Mouse (Mus musculus) myocyte (in vitro differentiated cells): ENCODE data around the gene Zbtb20. TPM values are rescaled to one million over a fixed set of nuclear protein-coding genes. Genes with fewer than 3 reads are reported as not detected.

Experiments
- H3K27me3 ChIP-seq: one replicate; pipeline ENCODE4 v1.6.1; 2011; ENCODE audit not compliant: control insufficient read depth, insufficient read depth, insufficient read length
- H3K36me3 ChIP-seq: one replicate; pipeline ENCODE4 v1.6.1; 2011; ENCODE audit not compliant: control insufficient read depth, insufficient read depth
- H3K4me2 ChIP-seq: one replicate; pipeline ENCODE4 v1.6.1; 2011; ENCODE audit warnings: low read depth, control low read depth
- H3K4me3 ChIP-seq: one replicate; pipeline ENCODE4 v1.5.1; 2011; ENCODE audit warnings: mild to moderate bottlenecking, control low read depth, moderate library complexity
- H3K79me2 ChIP-seq: one replicate; pipeline ENCODE4 v1.6.1; 2011; ENCODE audit not compliant: control insufficient read depth, insufficient read depth
- H3ac ChIP-seq: one replicate; pipeline ENCODE4 v1.6.1; 2011; ENCODE audit not compliant: control insufficient read depth, insufficient read length
- CEBPB ChIP-seq: IDR thresholded peaks from 2 replicates; pipeline ENCODE4 v1.6.1; 2011; ENCODE audit warnings: mild to moderate bottlenecking, moderate library complexity; ENCODE audit not compliant: poor library complexity, insufficient read depth, severe bottlenecking
- E2F4 ChIP-seq: IDR thresholded peaks from one replicate; pipeline ENCODE4 v1.6.1; 2011; ENCODE audit warnings: mild to moderate bottlenecking, control low read depth, moderate library complexity; ENCODE audit not compliant: insufficient read depth
- MAX ChIP-seq: IDR thresholded peaks from one replicate; pipeline ENCODE4 v1.6.1; 2011; ENCODE audit warnings: low read depth, mild to moderate bottlenecking, control low read depth
- MYOD1 ChIP-seq, 3 experiments: IDR thresholded peaks; one replicate each; pipeline ENCODE4 v1.6.1; 2011; ENCODE audit warnings: control low read depth in 2 of 3, low read depth in 2 of 3, mild to moderate bottlenecking in 2 of 3, moderate library complexity in 1 of 3; ENCODE audit not compliant: insufficient read length in 2 of 3, control insufficient read depth in 1 of 3
- MYOG ChIP-seq, 3 experiments: IDR thresholded peaks; one replicate each; pipeline ENCODE4 v1.6.1; 2011; ENCODE audit warnings: control low read depth in 2 of 3, low read depth in 2 of 3, mild to moderate bottlenecking in 2 of 3; ENCODE audit not compliant: insufficient read length in 2 of 3, control insufficient read depth in 1 of 3, insufficient read depth in 1 of 3
- POLR2A ChIP-seq: IDR thresholded peaks from one replicate; pipeline ENCODE4 v1.6.1; 2011; ENCODE audit warnings: low read depth, mild to moderate bottlenecking, control low read depth, moderate library complexity; ENCODE audit not compliant: insufficient read length
- POLR2AphosphoS2 ChIP-seq: IDR thresholded peaks from one replicate; pipeline ENCODE4 v1.6.1; 2011; ENCODE audit warnings: low read depth, control low read depth; ENCODE audit not compliant: insufficient read length
- REST ChIP-seq: IDR thresholded peaks from one replicate; pipeline ENCODE4 v1.6.1; 2011; ENCODE audit warnings: mild to moderate bottlenecking, control low read depth, moderate library complexity; ENCODE audit not compliant: insufficient read depth, insufficient read length
- SRF ChIP-seq: IDR thresholded peaks from one replicate; pipeline ENCODE4 v1.6.1; 2011; ENCODE audit warnings: low read depth; ENCODE audit not compliant: control insufficient read depth, insufficient read length
- TCF12 ChIP-seq: IDR thresholded peaks from one replicate; pipeline ENCODE4 v1.6.1; 2011; ENCODE audit warnings: mild to moderate bottlenecking, control low read depth; ENCODE audit not compliant: poor library complexity, insufficient read depth, severe bottlenecking
- TCF3 ChIP-seq: IDR thresholded peaks from one replicate; pipeline ENCODE4 v1.6.1; 2011; ENCODE audit warnings: low read depth, control low read depth; ENCODE audit not compliant: insufficient read length
- USF1 ChIP-seq: IDR thresholded peaks from one replicate; pipeline ENCODE4 v1.6.1; 2011; ENCODE audit warnings: low read depth, mild to moderate bottlenecking, control low read depth, moderate library complexity
- polyA plus RNA-seq: library from polyadenylated mRNA; unstranded; fragments of >200 nt; fragmentation: generic; extraction: Trizol; gene quantifications from one replicate; pipeline ENCODE4 v1.2.1, GENCODE M21; 2012; ENCODE audit warnings: missing spikeins

Gene Zbtb20
- polyA plus RNA-seq, 1 experiment = 5.0 TPM

DNA sequence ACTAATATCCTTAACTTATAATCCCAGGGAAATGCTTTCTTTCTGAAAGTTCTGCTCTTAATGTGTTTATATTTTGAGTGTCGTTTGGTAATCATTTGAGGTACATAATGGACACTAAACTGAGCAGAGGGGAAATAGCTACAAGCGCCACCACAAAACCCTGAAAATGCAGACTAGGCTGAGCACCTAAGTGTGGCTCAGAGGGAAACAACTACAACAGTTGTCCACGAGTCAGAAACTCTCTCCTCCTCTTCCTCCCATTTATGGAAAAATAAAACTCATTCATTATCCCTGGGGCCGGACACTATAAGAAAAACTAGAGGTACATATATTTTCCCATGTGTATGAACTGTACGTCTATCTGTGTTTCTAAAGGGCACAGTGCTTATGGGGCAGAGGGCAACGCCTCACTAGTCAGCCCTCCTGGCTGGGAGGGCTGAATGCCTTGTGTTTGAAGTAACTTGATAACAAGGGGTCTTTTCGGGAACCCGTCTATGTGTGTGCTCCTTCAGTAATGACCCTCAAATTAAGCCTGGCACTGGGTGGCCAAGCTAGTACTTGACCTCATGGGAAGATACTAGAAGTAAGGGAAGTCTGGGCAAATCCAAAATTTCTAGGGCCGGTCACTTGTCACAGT is 629.8 kb downstream of the Zbtb20 start:
- Histone ChIP-seq H3K36me3 (no peaks in the 10 kb centered on the region), H3K79me2 (peaks cover 39% of the 10 kb centered on the region), H3K4me3 (peak overlapping the region; percentile 23), H3K27me3 (no peaks in the 10 kb centered on the region), H3K4me2 (peak overlapping the region; percentile 94), H3ac (no peak overlapping the region)
- no peak for TF ChIP-seq SRF
- TF ChIP-seq POLR2A = no peak
- no peak for TF ChIP-seq REST
- no peak for TF ChIP-seq CEBPB
- no peak for TF ChIP-seq MYOG (IDR thresholded peaks at IDR 0.05; ENCODE audit: control insufficient read depth in 1 of 3, insufficient read depth in 1 of 3, insufficient read length in 2 of 3, low read depth in 2 of 3)
- TF ChIP-seq USF1 = no peak
- no peak for TF ChIP-seq TCF3
- TF ChIP-seq POLR2AphosphoS2 = no peak
- TF ChIP-seq E2F4 = no peak
- no peak for TF ChIP-seq TCF12

- Histone ChIP-seq H3K79me2 (peaks cover 32% of the 10 kb centered on the region), H3K4me3 (peak overlapping the region; percentile 23), H3K27me3 (no peaks in the 10 kb centered on the region), H3K36me3 (no peaks in the 10 kb centered on the region), H3ac (peak overlapping the region; percentile 32), H3K4me2 (peak overlapping the region; percentile 94)
- TF ChIP-seq SRF (no peak), POLR2A (no peak), POLR2AphosphoS2 (no peak), TCF3 (no peak), E2F4 (no peak), REST (no peak), USF1 (no peak), TCF12 (no peak), MYOD1 (IDR thresholded peaks at IDR 0.05; ENCODE audit: control insufficient read depth in 1 of 3, insufficient read length in 2 of 3, low read depth in 2 of 3) (no peak), MYOG (IDR thresholded peaks at IDR 0.05; ENCODE audit: control insufficient read depth in 1 of 3, insufficient read depth in 1 of 3, insufficient read length in 2 of 3, low read depth in 2 of 3) (no peak), CEBPB (no peak), MAX (no peak)
These were observed 630.6 kb downstream of the Zbtb20 start for GRCm38 (mm10) chr16:43506189-43506751.

GRCm38 (mm10) chr16:43506771-43507405 is 631.2 kb downstream of the Zbtb20 start:
- H3K4me3 ChIP-seq = peak overlapping the region; percentile 23

GRCm38 (mm10) chr16:43508166-43508998 is 632.7 kb downstream of the Zbtb20 start:
- H3K36me3 ChIP-seq = no peaks in the 10 kb centered on the region
- H3K27me3 ChIP-seq = no peaks in the 10 kb centered on the region
- TF ChIP-seq E2F4 = no peak
- no peak for TF ChIP-seq TCF12
- no peak for TF ChIP-seq MYOD1 (IDR thresholded peaks at IDR 0.05; ENCODE audit: control insufficient read depth in 1 of 3, insufficient read length in 2 of 3, low read depth in 2 of 3)
- TF ChIP-seq TCF3 = no peak
- TF ChIP-seq USF1 = no peak
- TF ChIP-seq REST = no peak
- no peak for TF ChIP-seq POLR2A
- no peak for TF ChIP-seq POLR2AphosphoS2
- TF ChIP-seq MYOG (IDR thresholded peaks at IDR 0.05; ENCODE audit: control insufficient read depth in 1 of 3, insufficient read depth in 1 of 3, insufficient read length in 2 of 3, low read depth in 2 of 3) = no peak
- TF ChIP-seq MAX = no peak
- no peak for TF ChIP-seq CEBPB
- TF ChIP-seq SRF = no peak
- H3K4me2 ChIP-seq = peak overlapping the region; percentile 94
- H3K4me3 ChIP-seq = peak overlapping the region; percentile 6
- H3K79me2 ChIP-seq = peaks cover 35% of the 10 kb centered on the region
- no peak overlapping the region for H3ac ChIP-seq

More at GRCm38 (mm10) chr16:43506771-43507405, 631.2 kb downstream of the Zbtb20 start:
- Histone ChIP-seq H3ac (no peak overlapping the region), H3K4me2 (peak overlapping the region; percentile 94), H3K27me3 (no peaks in the 10 kb centered on the region), H3K36me3 (no peaks in the 10 kb centered on the region), H3K79me2 (peaks cover 32% of the 10 kb centered on the region)
- TF ChIP-seq E2F4 (no peak), MAX (no peak), USF1 (no peak), POLR2AphosphoS2 (no peak), TCF3 (no peak), POLR2A (no peak), SRF (no peak)
